Comparison of ENCODE assay signal across 8 mouse cellular contexts in the genomic region with DNA sequence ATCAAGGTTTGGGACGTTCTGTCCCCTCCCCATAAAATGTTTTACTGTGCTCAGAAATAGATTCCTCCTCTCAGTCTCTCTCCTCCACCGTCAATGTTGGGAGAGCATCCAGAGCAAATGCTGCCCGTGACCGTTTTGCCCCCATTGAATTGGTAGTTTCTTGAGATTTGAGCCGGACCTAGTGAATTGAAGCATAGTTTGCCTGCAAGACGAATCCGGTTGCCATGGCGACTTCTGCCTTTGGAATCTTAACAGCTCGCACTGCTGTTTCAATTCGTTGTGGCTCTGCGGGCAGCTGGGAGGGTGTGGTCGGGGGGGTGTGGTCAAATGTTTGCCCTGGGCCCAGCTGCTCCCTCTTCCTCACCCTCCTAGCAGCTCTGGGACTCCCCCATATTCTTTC. TPM values are rescaled to one million over a fixed set of nuclear protein-coding genes. Genes with fewer than 3 reads are reported as not detected.
DNase-seq lines count a peak whose midpoint lies in the region; ATAC-seq lines count a peak whose summit lies in the region.

No protein-coding gene starts in this region.

- H3K36me3 ChIP-seq in embryonic facial prominence, embryonic 15.5 days, result no peaks in the 10 kb centered on the region
- H3K36me3 ChIP-seq in limb, embryonic 15.5 days, result no peaks in the 10 kb centered on the region
- H3K36me3 ChIP-seq in midbrain, embryonic 16.5 days (ENCODE audit: control insufficient read depth, insufficient read depth, low read length), result no peaks in the 10 kb centered on the region

- DNase-seq in 3T3-L1 (ENCODE audit: low read depth, low spot score), result peak; percentile 93
- peak; percentile 72 for DNase-seq in adrenal gland, postnatal 14 days
- DNase-seq in heart, adult 8-10 months (ENCODE audit: low spot score), result peak; percentile 45
- peak; percentile 53 to 67 for DNase-seq in kidney, adult 8-10 months
- peak; percentile 72 to 83 for DNase-seq in spleen, postnatal 4 days (ENCODE audit: low spot score in 2 of 2)

- H3K27me3 ChIP-seq in embryonic facial prominence, embryonic 15.5 days, result no peaks in the 10 kb centered on the region
- no peaks in the 10 kb centered on the region for H3K27me3 ChIP-seq in limb, embryonic 15.5 days
- no peaks in the 10 kb centered on the region; the same call in 1 of the 2 replicates for H3K27me3 ChIP-seq in midbrain, embryonic 16.5 days (ENCODE audit: control insufficient read depth, insufficient read depth, low read depth, low read length)

- H3K9ac ChIP-seq in embryonic facial prominence, embryonic 15.5 days, result peak overlapping the region; percentile 78
- H3K9ac ChIP-seq in limb, embryonic 15.5 days, result peak overlapping the region; percentile 79; the same call in 1 of the 2 replicates
- H3K9ac ChIP-seq in midbrain, embryonic 16.5 days (ENCODE audit: low read depth, low read length), result peak overlapping the region; percentile 98

- H3K4me3 ChIP-seq in embryonic facial prominence, embryonic 15.5 days (replicated peaks), result peak overlapping the region; percentile 94
- peak overlapping the region; percentile 95 for H3K4me3 ChIP-seq in limb, embryonic 15.5 days
- H3K4me3 ChIP-seq in midbrain, embryonic 16.5 days (ENCODE audit: low read depth, low read length), result peak overlapping the region; percentile 93

- H3K9me3 ChIP-seq in embryonic facial prominence, embryonic 15.5 days (replicated peaks), result no peaks in the 10 kb centered on the region
- no peaks in the 10 kb centered on the region for H3K9me3 ChIP-seq in limb, embryonic 15.5 days
- H3K9me3 ChIP-seq in midbrain, embryonic 16.5 days (replicated peaks; ENCODE audit: control insufficient read depth, low read length, poor library complexity, severe bottlenecking), result no peaks in the 10 kb centered on the region

- WGBS in embryonic facial prominence, embryonic 15.5 days, result under 1% methylated on average over 12 of the region's 12 CpGs
- under 1% methylated on average over 12 of the region's 12 CpGs for WGBS in limb, embryonic 15.5 days
- 0% methylated on average over 12 of the region's 12 CpGs for WGBS in midbrain, embryonic 16.5 days

- peak overlapping the region; percentile 80 for H3K4me2 ChIP-seq in embryonic facial prominence, embryonic 15.5 days (replicated peaks)
- peak overlapping the region; percentile 93 for H3K4me2 ChIP-seq in limb, embryonic 15.5 days
- peak overlapping the region; percentile 78 for H3K4me2 ChIP-seq in midbrain, embryonic 16.5 days (ENCODE audit: low read length)

- H3K4me1 ChIP-seq in embryonic facial prominence, embryonic 15.5 days, result peaks cover 44% of the 10 kb centered on the region
- H3K4me1 ChIP-seq in limb, embryonic 15.5 days, result peaks cover 22% of the 10 kb centered on the region
- peaks cover 45% of the 10 kb centered on the region for H3K4me1 ChIP-seq in midbrain, embryonic 16.5 days (ENCODE audit: control insufficient read depth, insufficient read depth, low read length)

- no peak for ATAC-seq in embryonic facial prominence, embryonic 15.5 days (ENCODE audit: insufficient number of reproducible peaks, low FRiP score, low TSS enrichment, low read depth)
- no peak for ATAC-seq in limb, embryonic 15.5 days (ENCODE audit: insufficient number of reproducible peaks, low FRiP score, low TSS enrichment, low read depth)
- no peak for ATAC-seq in midbrain, embryonic 16.5 days

- H3K27ac ChIP-seq in embryonic facial prominence, embryonic 15.5 days (replicated peaks), result peak overlapping the region; percentile 94
- peak overlapping the region; percentile 94 for H3K27ac ChIP-seq in limb, embryonic 15.5 days
- H3K27ac ChIP-seq in midbrain, embryonic 16.5 days (ENCODE audit: low read length), result peak overlapping the region; percentile 98

RNA-seq across cellular contexts. Expression of a gene that starts 1.3 kb away (rescaled TPM):
- total RNA-seq in adrenal gland, postnatal 14 days (2021), result 20.1 and 22.3 TPM in 2 replicates
- 11.7 TPM in 2 replicates for polyA plus RNA-seq in embryonic facial prominence, embryonic 15.5 days (2015; fragmentation: Nextera tagmentation; extraction: Ambion mirVana)
- 10 to 100 TPM; 63.9 to 82.9 (median 76.6) TPM for total RNA-seq in heart, adult 8-10 months (2022)
- polyA plus RNA-seq in limb, embryonic 15.5 days (2015; fragmentation: Nextera tagmentation; extraction: Ambion mirVana), result 8.3 and 10.5 TPM in 2 replicates
- 33.0 and 33.4 TPM in 2 replicates for polyA plus RNA-seq in midbrain, embryonic 16.5 days (2015; fragmentation: Nextera tagmentation; extraction: Ambion mirVana)
